Mouse (Mus musculus): ENCODE data around the gene Zbtb20.

Gene Zbtb20

DNA sequence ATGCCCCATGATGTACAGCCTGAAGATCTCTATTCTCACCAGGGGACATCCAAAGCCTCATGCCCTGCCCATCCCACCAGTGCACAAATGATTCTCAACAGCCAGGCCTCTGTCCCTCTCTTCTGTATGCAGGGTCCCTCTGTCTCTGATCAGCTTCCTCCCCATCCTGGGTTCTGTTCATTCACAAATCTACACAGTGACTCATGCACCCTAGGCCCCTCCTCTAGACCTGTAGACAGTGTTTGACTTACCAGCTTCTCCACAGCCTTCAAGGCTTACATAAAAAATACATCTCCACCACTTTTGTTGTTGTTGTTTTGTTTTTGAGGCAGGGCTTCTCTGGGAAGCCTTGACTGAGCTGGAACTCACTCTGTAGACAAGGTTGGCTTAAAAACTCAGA is 789.2 kb downstream of the Zbtb20 start:
- no peak for DNase-seq

DNA sequence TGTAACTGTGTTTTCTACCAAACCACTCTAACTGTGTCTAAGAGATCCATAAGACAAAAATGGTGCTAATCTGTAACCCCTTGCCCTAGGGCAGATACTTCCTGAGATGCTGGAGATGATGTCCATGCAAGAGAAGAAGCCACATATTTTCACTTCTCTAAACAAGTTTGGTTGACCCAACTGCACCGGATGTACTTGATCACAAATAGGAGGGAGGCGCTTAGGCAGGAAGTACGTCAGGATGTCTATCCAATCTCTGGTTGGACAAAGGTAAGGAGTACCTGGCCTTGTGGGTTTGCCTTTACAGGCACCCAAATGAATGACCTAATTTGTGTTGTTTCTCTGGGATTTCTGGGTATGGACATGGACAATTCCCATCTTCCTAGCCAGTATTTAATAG is 792.6 kb downstream of the Zbtb20 start:
- DNase-seq = no peak

DNA sequence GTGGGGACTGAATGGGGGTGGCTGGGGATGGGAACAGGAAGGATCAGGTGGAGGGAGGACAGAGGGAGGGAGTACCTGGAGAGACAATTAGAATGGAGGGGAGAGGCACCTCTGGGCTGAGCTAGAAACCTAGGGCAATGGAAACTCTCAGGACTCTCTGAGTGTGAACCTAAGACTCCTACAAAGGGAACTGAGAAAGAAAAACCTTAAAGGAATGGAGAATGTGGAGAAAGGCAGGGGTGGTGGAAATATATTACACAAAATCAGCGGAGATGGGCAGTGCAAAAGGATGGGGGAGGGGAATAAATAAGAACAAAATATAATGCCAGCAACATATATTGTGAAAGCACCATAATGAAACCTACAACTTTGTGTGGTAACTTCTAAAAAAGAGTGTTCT is 796.3 kb downstream of the Zbtb20 start:
- DNase-seq = no peak

DNA sequence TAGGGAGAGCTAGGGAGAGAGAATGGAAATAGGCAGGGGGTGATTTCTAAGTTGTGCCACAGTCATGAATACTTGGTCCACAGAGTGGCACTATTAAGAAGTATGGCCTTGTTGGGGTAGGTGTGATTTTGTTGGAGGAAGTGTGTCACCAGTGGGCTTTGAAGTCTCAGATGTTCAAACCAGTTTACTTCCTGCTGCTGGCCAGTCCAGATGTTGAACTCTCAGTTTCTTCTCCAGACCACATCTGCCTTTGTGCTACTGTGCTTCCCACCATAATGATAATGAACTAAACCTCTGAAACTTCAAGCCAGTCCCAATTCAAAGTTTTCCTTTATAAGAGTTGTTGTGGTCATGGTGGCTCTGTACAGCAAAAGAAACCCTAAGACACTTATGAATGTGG is 797.0 kb downstream of the Zbtb20 start:
- no peak for DNase-seq

DNA sequence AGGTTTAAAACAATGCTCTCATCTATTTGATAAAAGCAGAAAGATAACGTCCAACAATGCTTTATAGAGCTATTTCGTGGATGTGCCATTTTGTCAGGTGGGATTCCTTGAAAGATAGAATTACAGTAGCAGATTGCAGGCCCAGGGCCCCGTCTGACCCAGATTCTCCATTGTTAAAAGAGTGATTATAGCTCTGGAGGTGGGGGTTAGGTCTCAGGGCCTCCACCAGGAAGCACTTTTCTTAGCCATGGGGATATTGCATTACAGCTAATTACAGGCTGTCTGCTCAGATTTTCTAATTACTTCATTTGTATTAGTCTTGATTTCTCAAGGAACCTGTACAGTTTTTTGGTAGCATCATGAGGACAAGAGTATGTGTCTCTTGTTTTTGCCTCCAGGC is 798.7 kb downstream of the Zbtb20 start:
- no peak for DNase-seq

DNA sequence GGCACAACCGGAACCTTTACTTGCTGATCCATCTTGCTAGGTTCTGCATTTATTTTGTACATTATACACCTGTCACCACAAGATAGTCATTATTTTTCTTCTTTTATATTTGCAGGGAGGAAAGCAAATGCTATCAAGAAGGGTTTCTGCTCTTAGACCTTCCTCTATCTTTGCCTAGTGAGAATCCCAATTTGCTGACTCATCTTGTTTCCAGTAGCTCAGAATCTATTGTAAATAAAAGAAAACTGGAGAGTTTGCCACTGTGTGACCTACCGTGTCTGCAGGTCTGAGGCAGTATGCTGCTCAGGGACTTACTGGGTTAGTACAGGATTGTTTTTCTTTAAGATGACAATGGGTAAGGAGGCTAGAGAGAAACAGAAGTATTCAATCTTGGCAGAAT is 812.3 kb downstream of the Zbtb20 start:
- no peak for DNase-seq

DNA sequence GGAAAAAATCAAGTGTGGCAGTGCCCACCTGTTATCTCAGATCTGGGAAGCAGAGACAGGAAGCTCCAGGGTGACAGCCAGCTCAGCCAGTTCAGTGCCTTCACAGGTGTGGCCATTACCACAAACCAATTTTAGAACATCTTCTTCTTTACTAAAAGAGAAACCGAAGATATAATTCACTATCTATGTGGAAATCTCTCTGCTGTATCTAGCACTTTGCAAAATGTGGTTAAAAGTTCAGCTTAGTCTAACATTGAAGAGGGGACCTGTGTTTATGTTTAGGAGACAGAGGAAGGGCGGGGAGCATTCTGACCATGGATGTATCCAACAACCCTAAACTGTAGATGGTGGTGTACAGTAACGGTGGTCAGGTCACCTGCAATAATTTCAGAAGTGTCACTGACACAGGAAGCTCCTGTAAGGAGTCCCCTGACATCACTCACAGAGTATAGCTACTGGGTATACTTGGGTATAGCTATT is 814.6 kb downstream of the Zbtb20 start:
- DNase-seq = no peak

DNA sequence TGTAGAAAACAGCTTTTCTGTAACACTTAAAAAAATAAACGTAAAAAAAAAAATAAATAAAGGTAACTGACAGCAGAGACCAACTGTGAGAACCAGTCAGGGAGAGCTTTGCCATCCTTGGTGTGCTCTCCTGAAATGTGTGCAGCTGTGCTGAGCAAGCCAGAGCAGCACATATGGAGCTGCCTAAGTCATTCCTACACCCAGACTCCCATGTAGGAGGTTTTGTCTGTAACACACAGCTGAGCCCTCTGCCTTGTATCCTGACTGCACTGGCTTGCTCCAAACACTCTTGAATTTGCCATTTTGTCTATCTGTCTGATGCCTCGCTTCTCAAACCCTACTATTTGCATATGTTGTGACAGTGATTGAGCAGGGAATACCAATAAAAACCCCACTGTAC is 815.2 kb downstream of the Zbtb20 start:
- DNase-seq = no peak

DNA sequence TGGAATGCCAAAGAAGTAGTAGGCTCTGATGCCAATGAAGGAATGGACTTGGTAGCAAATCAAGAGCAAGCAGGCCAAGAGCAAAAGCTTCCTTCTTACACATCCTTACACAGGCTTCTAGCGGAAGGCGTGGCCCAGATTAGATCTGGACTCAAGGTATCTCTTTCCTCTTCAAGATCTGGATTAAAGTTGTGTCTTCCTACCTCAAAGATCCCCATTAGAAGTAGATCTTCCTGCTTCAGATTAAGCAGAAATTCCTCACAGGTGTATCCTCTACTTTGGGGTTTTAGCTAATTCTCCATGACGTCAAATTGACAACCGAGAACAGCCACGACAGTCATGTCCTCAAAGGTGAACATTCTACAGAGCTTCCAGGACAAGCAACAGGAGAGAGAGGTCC is 816.1 kb downstream of the Zbtb20 start:
- no peak for DNase-seq

Data from lung, adult 18-20 months (tissue).